Mouse (Mus musculus) mature B cell (primary cell): Measurements from ENCODE around the gene Trim44.

Experiments
- in situ Hi-C: fragments of 300-500 bp; cut with MboI; formaldehyde crosslinking; loops from 2 replicates; pipeline ENCODE4 v1.14.3; 2019

Trim44 gene

GRCm38 (mm10) chr2:102407363-102408184 lies at the start of gene Trim44:
Gene Trim44 (minus strand): TSS chr2:102407828.
- in situ Hi-C loops, result no loop called here

- in situ Hi-C loops, result loop anchor here (10.0 kb wide), 1 partner anchor 550 kb away; no protein-coding TSS in a partner anchor
Observed at GRCm38 (mm10) chr2:102455126-102455525, 47.5 kb upstream of the Trim44 start.

- in situ Hi-C loops, result loop anchor here (10.0 kb wide), 1 partner anchor 549 kb away; no protein-coding TSS in a partner anchor
Observed at GRCm38 (mm10) chr2:102453447-102453846, 45.8 kb upstream of the Trim44 start.

GRCm38 (mm10) chr2:102451671-102452549 lies 44.3 kb upstream of the Trim44 start, which contains the start of gene Fjx1:
Gene Fjx1 (minus strand): TSS chr2:102452499.
- in situ Hi-C loops, result loop anchor here (10.0 kb wide), 1 partner anchor 547 kb away; no protein-coding TSS in a partner anchor

GRCm38 (mm10) chr2:102450761-102451670 lies 43.4 kb upstream of the Trim44 start:
- in situ Hi-C loops, result loop anchor here (10.0 kb wide), 1 partner anchor 546 kb away; no protein-coding TSS in a partner anchor

GRCm38 (mm10) chr2:102450248-102450760 lies 42.7 kb upstream of the Trim44 start:
- in situ Hi-C loops, result loop anchor here (10.0 kb wide), 1 partner anchor 546 kb away; no protein-coding TSS in a partner anchor

GRCm38 (mm10) chr2:102449630-102450247 lies 42.1 kb upstream of the Trim44 start:
- in situ Hi-C loops, result loop anchor here (10.0 kb wide), 1 partner anchor 545 kb away; no protein-coding TSS in a partner anchor

- in situ Hi-C loops, result no loop called here
Observed at GRCm38 (mm10) chr2:102449056-102449455, 41.4 kb upstream of the Trim44 start.

- in situ Hi-C loops, result no loop called here
Observed at GRCm38 (mm10) chr2:102447831-102448230, 40.2 kb upstream of the Trim44 start.

GRCm38 (mm10) chr2:102446851-102447250 lies 39.2 kb upstream of the Trim44 start:
- in situ Hi-C loops, result no loop called here

GRCm38 (mm10) chr2:102437357-102438030 lies 29.9 kb upstream of the Trim44 start:
- in situ Hi-C loops, result no loop called here

- in situ Hi-C loops, result no loop called here
Observed at GRCm38 (mm10) chr2:102433879-102434278, 26.3 kb upstream of the Trim44 start.

GRCm38 (mm10) chr2:102431084-102431483 lies 23.5 kb upstream of the Trim44 start:
- in situ Hi-C loops, result no loop called here

GRCm38 (mm10) chr2:102427974-102428373 lies 20.3 kb upstream of the Trim44 start:
- in situ Hi-C loops, result no loop called here

- in situ Hi-C loops, result no loop called here
Observed at GRCm38 (mm10) chr2:102426434-102426833, 18.8 kb upstream of the Trim44 start.

GRCm38 (mm10) chr2:102416149-102416743 lies 8.6 kb upstream of the Trim44 start:
- in situ Hi-C loops, result no loop called here

- in situ Hi-C loops, result no loop called here
Observed at GRCm38 (mm10) chr2:102412738-102413137, 5.1 kb upstream of the Trim44 start.

- in situ Hi-C loops, result no loop called here
Observed at GRCm38 (mm10) chr2:102410615-102411014, 3.0 kb upstream of the Trim44 start.

- in situ Hi-C loops, result no loop called here
Observed at GRCm38 (mm10) chr2:102409741-102410140, 2.1 kb upstream of the Trim44 start.
